14 mouse cellular contexts compared by ENCODE assay signal in genomic region chr5:6347279-6347678, GRCm38 (mm10).
"Had no signal": no experiment of that assay in that cellular context is flagged by ENCODE, and none has a peak within 500 bp of the region (broad histone marks: within the 10 kb centered on the region; RNA-seq: fewer than 3 reads in every experiment).

No protein-coding gene starts in this region.

- H3K36me3 ChIP-seq: intestine, embryonic 15.5 days; limb, embryonic 13.5 days; midbrain, embryonic 13.5 days; neural tube, embryonic 15.5 days had no signal

- H3K4me3 ChIP-seq: intestine, embryonic 15.5 days; limb, embryonic 13.5 days; midbrain, embryonic 13.5 days; myocyte; neural tube, embryonic 15.5 days had no signal

- H3K4me1 ChIP-seq: intestine, embryonic 15.5 days; limb, embryonic 13.5 days; midbrain, embryonic 13.5 days; neural tube, embryonic 15.5 days had no signal

- H3K9me3 ChIP-seq: intestine, embryonic 15.5 days; limb, embryonic 13.5 days; midbrain, embryonic 13.5 days; neural tube, embryonic 15.5 days had no signal

- H3K27ac ChIP-seq: hindbrain, postnatal 0 days; intestine, embryonic 15.5 days; limb, embryonic 13.5 days; liver, embryonic 14.5 days; midbrain, embryonic 13.5 days; neural tube, embryonic 15.5 days; stomach, postnatal 0 days had no signal

- DNase-seq: kidney, adult 18-20 months; kidney, postnatal 10 days; lung, adult 18-20 months; right cerebral cortex, postnatal 14 days; thymus, adult 18-20 months; thymus, postnatal 14 days had no signal

- H3K27me3 ChIP-seq: intestine, embryonic 15.5 days; limb, embryonic 13.5 days; midbrain, embryonic 13.5 days; neural tube, embryonic 15.5 days had no signal

- ATAC-seq: hindbrain, postnatal 0 days; intestine, embryonic 15.5 days; midbrain, embryonic 13.5 days had no signal

- H3K4me2 ChIP-seq: intestine, embryonic 15.5 days; limb, embryonic 13.5 days; midbrain, embryonic 13.5 days; neural tube, embryonic 15.5 days had no signal

- H3K9ac ChIP-seq: intestine, embryonic 15.5 days; limb, embryonic 13.5 days; liver, embryonic 14.5 days; midbrain, embryonic 13.5 days; neural tube, embryonic 15.5 days had no signal
